In the genomic region with DNA sequence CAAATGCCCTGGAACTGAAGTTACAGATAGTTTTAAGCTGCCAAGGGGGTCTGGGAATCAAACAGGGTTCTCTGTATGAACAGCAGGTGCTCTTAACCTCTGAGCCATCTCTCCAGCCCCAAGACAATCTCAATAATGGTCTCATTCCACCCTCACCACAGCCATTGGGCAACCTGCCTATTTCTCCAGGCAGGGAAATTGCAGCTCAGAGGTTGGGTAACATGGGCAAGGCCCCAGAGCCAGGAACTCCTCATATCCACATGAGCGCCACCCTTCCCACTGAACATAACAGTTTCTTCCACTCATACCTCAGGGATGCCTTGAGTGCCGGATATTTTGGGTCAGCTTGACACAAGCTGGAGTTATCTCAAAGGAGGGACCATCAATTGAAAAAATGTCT, we compare ENCODE assay signal across 27 mouse cellular contexts. TPM values are rescaled to one million over a fixed set of nuclear protein-coding genes. Genes with fewer than 3 reads are reported as not detected.
A peak's percentile ranks its signal among the peaks of the same experiment; 100 is the strongest.
DNase-seq lines count a peak whose midpoint lies in the region; ATAC-seq lines count a peak whose summit lies in the region.
"Had no signal": no experiment of that assay in that cellular context is flagged by ENCODE, and none has a peak within 500 bp of the region (broad histone marks: within the 10 kb centered on the region; RNA-seq: fewer than 3 reads in every experiment).

No protein-coding gene starts in this region.

- H3K4me2 ChIP-seq in hindbrain, embryonic 11.5 days (replicated peaks; ENCODE audit: low read depth, low read length): no peak overlapping the region
- H3K4me2 ChIP-seq: embryonic facial prominence, embryonic 12.5 days; forebrain, embryonic 12.5 days; heart, embryonic 13.5 days; hindbrain, embryonic 12.5 days; limb, embryonic 15.5 days; midbrain, embryonic 15.5 days; neural tube, embryonic 13.5 days; stomach, embryonic 15.5 days had no signal

- no peak for ATAC-seq in hindbrain, embryonic 11.5 days (ENCODE audit: low FRiP score)
- no peak for ATAC-seq in frontal cortex, adult (ENCODE audit: low TSS enrichment)
- ATAC-seq: midbrain, embryonic 15.5 days had no signal

- H3K36me3 ChIP-seq in heart, embryonic 10.5 days: peaks cover 10% of the 10 kb centered on the region; the same call in 1 of the 2 replicates
- no peaks in the 10 kb centered on the region for H3K36me3 ChIP-seq in hindbrain, embryonic 11.5 days (ENCODE audit: control insufficient read depth, insufficient read depth, low read length)
- H3K36me3 ChIP-seq: embryonic facial prominence, embryonic 12.5 days; forebrain, embryonic 12.5 days; hindbrain, embryonic 12.5 days; limb, embryonic 15.5 days; midbrain, embryonic 15.5 days; neural tube, embryonic 13.5 days; stomach, embryonic 15.5 days had no signal

- peak; percentile 86 for DNase-seq in heart, adult 11 months
- no peak for DNase-seq in heart, embryonic 10.5 days (ENCODE audit: low spot score)
- DNase-seq in 3T3-L1 (ENCODE audit: low read depth, low spot score) (peak; percentile 80), NIH3T3 (ENCODE audit: low read depth) (peak; percentile 83)
- DNase-seq in gonadal fat pad, adult 2 months (ENCODE audit: low read depth): peak; percentile 86
- DNase-seq in hindbrain, embryonic 11.5 days (ENCODE audit: low spot score): no peak
- no peak for DNase-seq in left cerebral cortex, adult 11 months (ENCODE audit: low spot score)
- DNase-seq: cerebellum, adult 2 months; cerebellum, postnatal 25 days; heart, adult 18-20 months; heart, postnatal 14 days; kidney, adult 11 months; left cerebral cortex, postnatal 4 days; right cerebral cortex, adult 18-20 months; thymus, adult 2 months had no signal

- no peaks in the 10 kb centered on the region for H3K27me3 ChIP-seq in heart, embryonic 10.5 days (ENCODE audit: insufficient read depth, poor library complexity, severe bottlenecking)
- no peaks in the 10 kb centered on the region for H3K27me3 ChIP-seq in hindbrain, embryonic 11.5 days (ENCODE audit: control insufficient read depth, insufficient read depth, low read length)
- H3K27me3 ChIP-seq: embryonic facial prominence, embryonic 12.5 days; forebrain, embryonic 12.5 days; heart, embryonic 13.5 days; hindbrain, embryonic 12.5 days; limb, embryonic 15.5 days; midbrain, embryonic 15.5 days; neural tube, embryonic 13.5 days; stomach, embryonic 15.5 days had no signal

- WGBS in heart, embryonic 10.5 days: 94% methylated on average over 2 of the region's 2 CpGs
- WGBS in hindbrain, embryonic 11.5 days: 90% methylated on average over 2 of the region's 2 CpGs

- no peak overlapping the region for H3K27ac ChIP-seq in heart, embryonic 10.5 days
- H3K27ac ChIP-seq in hindbrain, embryonic 11.5 days (ENCODE audit: low read depth, low read length): no peak overlapping the region
- H3K27ac ChIP-seq: embryonic facial prominence, embryonic 12.5 days; forebrain, embryonic 12.5 days; heart, embryonic 13.5 days; hindbrain, embryonic 12.5 days; kidney, postnatal 0 days; limb, embryonic 15.5 days; midbrain, embryonic 15.5 days; neural tube, embryonic 13.5 days had no signal

- H3K9me3 ChIP-seq in heart, embryonic 10.5 days: no peaks in the 10 kb centered on the region
- H3K9me3 ChIP-seq in hindbrain, embryonic 11.5 days (ENCODE audit: control insufficient read depth, low read length): no peaks in the 10 kb centered on the region
- H3K9me3 ChIP-seq: embryonic facial prominence, embryonic 12.5 days; forebrain, embryonic 12.5 days; heart, embryonic 13.5 days; hindbrain, embryonic 12.5 days; limb, embryonic 15.5 days; midbrain, embryonic 15.5 days; neural tube, embryonic 13.5 days; stomach, embryonic 15.5 days had no signal

- no peak overlapping the region for H3K4me3 ChIP-seq in heart, embryonic 10.5 days
- H3K4me3 ChIP-seq in hindbrain, embryonic 11.5 days (ENCODE audit: low read depth, low read length): no peak overlapping the region
- H3K4me3 ChIP-seq: embryonic facial prominence, embryonic 12.5 days; forebrain, embryonic 12.5 days; heart, embryonic 13.5 days; hindbrain, embryonic 12.5 days; limb, embryonic 15.5 days; midbrain, embryonic 15.5 days; myocyte; neural tube, embryonic 13.5 days; stomach, embryonic 15.5 days had no signal

- H3K9ac ChIP-seq in hindbrain, embryonic 11.5 days (ENCODE audit: low read depth, low read length): no peak overlapping the region
- H3K9ac ChIP-seq: embryonic facial prominence, embryonic 12.5 days; forebrain, embryonic 12.5 days; heart, embryonic 13.5 days; hindbrain, embryonic 12.5 days; limb, embryonic 15.5 days; midbrain, embryonic 15.5 days; neural tube, embryonic 13.5 days; stomach, embryonic 15.5 days had no signal

- H3K4me1 ChIP-seq in heart, embryonic 10.5 days: peaks cover 54% of the 10 kb centered on the region
- no peaks in the 10 kb centered on the region for H3K4me1 ChIP-seq in hindbrain, embryonic 11.5 days (replicated peaks; ENCODE audit: control insufficient read depth, insufficient read depth, low read length)
- H3K4me1 ChIP-seq: forebrain, embryonic 12.5 days; midbrain, embryonic 15.5 days had no signal

RNA-seq across cellular contexts. Expression of a gene that starts 25.2 kb away (rescaled TPM):
- polyA plus RNA-seq in heart, embryonic 10.5 days (2016; fragmentation: Nextera tagmentation; extraction: Ambion mirVana): 30.4 and 51.3 TPM in 2 replicates
- polyA plus RNA-seq in gonadal fat pad, adult 2 months (2012; rRNA removed): 29.5 and 37.9 TPM in 2 replicates
- 5.6 and 5.9 TPM in 2 replicates for polyA plus RNA-seq in hindbrain, embryonic 11.5 days (2014; fragmentation: Nextera tagmentation; extraction: Ambion mirVana)

RNA-seq across cellular contexts. Expression of a gene that starts 40.8 kb away (rescaled TPM):
- not detected in 2 replicates for polyA plus RNA-seq in heart, embryonic 10.5 days (2016; fragmentation: Nextera tagmentation; extraction: Ambion mirVana)
- polyA plus RNA-seq in gonadal fat pad, adult 2 months (2012; rRNA removed): not detected in 2 replicates
- polyA plus RNA-seq in hindbrain, embryonic 11.5 days (2014; fragmentation: Nextera tagmentation; extraction: Ambion mirVana): not detected in 2 replicates
- polyA plus RNA-seq: cerebellum, adult 2 months; embryonic facial prominence, embryonic 12.5 days; forebrain, embryonic 12.5 days; heart, embryonic 13.5 days; hindbrain, embryonic 12.5 days; kidney, postnatal 0 days; large intestine, adult 2 months; limb, embryonic 15.5 days; midbrain, embryonic 15.5 days; myocyte; neural tube, embryonic 13.5 days; stomach, embryonic 15.5 days; thymus, adult 2 months had no signal

Comparison
In these comparisons a context has a peak if more than half of its experiments do, and no peak if none do; other contexts are left out.
1. DNase-seq: peak in heart, adult 11 months (single experiment), 3T3-L1 (single experiment), NIH3T3 (single experiment) and gonadal fat pad, adult 2 months (single experiment); none in heart, embryonic 10.5 days (single experiment), hindbrain, embryonic 11.5 days (single experiment) and left cerebral cortex, adult 11 months (single experiment).